Mouse (Mus musculus): ENCODE data around the gene Hoxa9.

Gene Hoxa9

DNA sequence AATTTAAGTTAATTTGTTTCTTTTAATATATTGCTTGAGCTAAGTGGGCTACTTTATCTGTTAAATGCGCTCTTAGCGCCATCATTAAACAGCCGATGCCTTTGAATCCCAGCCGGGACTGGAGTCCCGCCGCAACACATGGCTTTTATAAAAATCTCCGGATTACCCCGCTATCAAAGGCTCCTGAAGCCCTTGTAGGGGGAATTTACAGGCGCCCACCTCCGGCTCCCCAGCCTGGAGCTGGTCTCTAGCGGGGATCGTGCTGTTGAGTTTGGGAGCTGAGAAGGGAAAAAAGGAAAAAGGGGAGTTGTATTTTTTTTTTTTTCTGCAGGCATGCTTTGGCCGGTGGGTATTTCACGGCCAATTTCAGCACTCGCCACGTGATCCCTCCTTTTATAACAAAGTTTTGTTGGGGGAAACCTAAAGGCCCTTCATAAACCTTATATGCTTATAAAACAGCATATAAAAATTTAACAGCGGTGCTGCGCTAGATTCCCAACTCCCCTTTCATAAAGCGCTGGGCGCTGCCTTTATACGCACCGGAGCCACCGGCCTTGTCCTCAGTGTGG, 13.7 kb upstream of the Hoxa9 start:
- DNase-seq (ENCODE audit: low spot score) = no peak

DNA sequence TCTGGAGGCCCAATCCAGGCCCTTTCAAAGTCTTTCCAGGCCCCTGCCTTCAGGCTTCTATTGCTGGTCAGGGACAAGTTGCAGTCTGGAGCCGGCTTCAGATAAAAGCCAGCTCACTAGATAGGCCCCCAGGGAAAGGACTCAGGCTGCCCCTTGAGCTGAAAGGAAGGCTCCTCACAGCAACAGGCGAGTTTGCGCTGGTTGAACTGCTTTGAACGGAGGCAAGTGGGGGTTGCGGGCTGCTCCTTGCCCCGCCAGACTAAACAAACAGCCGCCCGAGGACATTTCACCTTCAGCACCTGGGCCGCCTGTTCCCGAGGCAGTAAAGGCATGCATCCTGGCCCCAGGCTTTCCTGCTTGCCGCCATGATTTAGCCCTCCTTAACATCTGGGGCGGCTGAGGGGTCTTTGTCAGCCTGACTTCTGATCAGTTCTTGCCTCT, 12.8 kb upstream of the Hoxa9 start:
- DNase-seq (ENCODE audit: low spot score) = no peak

GRCm38 (mm10) chr6:52242801-52243332, 12.0 kb upstream of the Hoxa9 start:
- DNase-seq (ENCODE audit: low spot score) = no peak

DNA sequence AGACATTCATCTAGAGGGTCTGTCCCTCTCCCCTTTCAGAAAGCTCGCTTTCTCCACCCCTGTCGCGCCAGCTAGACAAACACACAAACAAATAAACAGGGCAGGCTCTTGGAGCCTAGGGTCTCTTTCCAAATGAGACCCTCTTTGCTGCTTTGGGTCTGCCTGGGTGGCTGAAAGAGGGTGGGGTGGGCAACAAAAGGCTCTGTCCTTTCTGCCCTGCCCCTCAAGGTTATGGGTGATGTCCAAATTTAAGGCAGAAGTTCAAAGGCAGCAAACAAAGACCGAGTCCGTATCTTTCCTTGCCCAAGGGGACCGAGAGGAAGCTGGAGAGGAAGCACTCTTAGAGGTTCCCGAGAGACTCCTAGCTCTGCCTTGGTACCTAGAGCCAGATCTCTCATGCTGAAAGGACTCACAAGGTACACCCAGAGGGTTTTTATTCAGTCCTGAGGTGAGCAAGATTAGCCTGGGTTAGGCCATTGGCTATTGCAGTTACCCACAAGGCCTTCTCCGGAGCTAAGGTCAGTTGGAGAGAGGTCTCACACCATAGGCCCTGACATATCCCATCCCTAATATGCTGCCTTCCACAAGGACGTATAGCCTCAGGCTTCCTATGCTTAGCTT, 10.2 kb upstream of the Hoxa9 start:
- DNase-seq (ENCODE audit: low spot score) = no peak

- no peak for DNase-seq (ENCODE audit: low spot score)
Measured at GRCm38 (mm10) chr6:52240389-52241000, 9.6 kb upstream of the Hoxa9 start, which contains the start of gene Hoxa10. Gene Hoxa10 (minus strand): TSS chr6:52240854.

DNA sequence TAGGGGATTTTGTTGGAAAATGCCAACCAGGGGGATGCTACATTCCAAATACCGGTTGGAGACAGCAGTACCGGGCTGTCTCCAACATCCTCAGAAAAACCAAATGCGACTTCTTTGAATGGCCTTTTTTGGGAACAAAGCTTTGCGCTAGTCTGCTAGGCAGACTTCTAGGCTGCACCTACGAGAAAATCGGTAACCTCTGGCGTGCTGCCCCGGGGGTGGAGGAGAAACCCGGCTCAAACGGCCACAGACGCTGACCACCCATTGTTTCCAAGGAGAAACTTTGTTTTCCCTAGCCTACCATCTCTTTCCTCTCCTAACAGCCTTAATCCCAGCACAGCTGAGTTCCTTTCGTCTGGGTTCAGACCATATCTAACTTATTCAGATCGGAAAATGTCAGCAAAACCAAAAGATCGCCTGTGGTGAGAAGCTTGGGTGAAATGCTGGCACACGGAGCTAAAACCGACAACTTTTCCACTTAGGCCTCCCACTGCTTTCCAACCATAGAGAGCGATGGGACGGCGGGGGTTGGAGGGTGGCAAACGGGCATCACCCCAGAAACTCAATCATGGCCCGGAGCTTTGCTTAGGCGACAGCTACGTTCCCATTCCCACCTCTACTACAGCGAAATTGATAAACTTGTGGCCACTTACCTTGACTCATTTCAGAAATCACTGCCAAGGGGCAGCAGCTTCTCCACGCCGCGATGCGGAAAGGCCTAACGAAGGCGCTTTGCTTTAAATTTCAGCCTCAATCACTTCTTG, 8.9 kb upstream of the Hoxa9 start:
- no peak for DNase-seq (ENCODE audit: low spot score)

- no peak for DNase-seq (ENCODE audit: low spot score)
Measured at GRCm38 (mm10) chr6:52238976-52239375, 8.1 kb upstream of the Hoxa9 start.

- no peak for DNase-seq (ENCODE audit: low spot score)
Measured at GRCm38 (mm10) chr6:52238155-52238545, 7.3 kb upstream of the Hoxa9 start.

DNA sequence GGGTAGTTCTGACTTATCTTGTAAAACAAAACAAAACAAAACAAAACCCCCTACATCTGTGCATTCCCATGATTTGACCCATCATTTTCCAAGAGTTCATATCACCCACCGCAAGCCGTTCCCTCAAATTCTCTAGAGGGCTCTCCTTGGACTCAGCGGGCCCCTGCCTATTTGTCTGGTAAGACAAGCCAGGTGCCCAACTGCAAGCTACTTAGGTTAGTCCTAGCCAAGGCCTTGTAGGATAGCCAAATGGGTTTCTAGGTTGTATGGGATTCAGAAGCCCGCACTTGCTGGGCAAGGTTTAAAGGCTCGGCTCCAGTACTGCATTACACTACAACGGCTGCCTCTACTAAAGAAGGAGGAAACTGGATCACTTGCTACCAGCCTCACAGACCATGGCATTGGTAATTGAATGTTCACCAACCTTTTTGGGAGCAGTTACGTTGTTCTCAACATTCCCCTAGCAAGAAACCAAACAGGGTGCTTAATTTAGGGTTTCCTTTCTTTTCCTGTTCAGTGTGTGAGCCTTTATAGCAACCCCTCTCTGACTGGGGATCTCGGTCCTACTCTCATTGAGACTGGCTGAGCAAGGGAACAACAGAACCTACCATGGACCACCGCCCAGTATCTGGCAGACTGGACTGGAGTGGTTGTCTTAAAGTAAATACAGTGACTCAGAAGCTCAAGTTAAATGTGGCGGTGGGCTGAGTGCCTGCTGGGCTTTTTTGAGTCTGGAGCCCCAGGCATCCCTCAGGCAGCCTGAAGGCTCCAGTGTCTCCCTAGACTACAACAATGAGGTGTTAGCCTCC, 6.7 kb upstream of the Hoxa9 start:
- no peak for DNase-seq (ENCODE audit: low spot score)

DNA sequence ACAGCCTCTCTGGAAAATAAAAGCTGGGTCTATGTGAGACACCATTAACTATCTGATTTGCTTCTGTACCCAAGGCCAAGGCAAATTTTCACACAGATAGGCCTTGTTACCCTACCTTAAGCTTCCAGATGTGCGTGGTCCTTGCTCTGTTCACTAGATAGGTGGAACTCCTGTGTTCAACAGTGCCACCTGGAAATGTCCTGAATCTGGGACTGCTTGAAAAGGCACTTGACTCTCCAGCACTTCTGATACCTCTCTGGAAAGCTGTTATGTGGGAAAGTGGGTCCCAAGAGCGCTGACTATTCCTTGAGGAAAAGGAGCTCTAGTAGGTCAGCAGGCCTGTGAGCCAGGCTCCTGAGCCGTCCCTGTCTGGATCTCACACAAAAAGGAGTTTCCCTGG, 5.9 kb upstream of the Hoxa9 start:
- DNase-seq (ENCODE audit: low spot score) = no peak

DNA sequence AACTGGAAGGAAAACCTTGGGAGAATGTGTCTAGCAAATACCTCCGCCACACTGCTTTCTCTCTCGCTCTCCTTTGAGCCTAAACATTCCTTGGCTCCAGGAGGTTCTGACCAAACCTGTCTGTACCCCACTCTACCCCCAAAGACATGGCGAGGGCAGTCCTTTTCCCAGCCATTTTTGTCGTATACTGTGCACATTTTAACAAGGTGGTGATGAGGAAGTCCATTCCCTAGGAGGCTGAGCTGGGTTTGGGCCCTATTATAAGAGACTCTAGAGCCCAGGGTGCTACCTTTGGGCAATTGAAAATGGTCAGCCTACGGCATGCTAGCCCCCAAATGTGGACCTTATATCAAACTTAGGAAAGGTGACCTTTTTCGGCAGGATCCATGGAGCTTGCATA, 5.0 kb upstream of the Hoxa9 start:
- DNase-seq (ENCODE audit: low spot score) = no peak

- no peak for DNase-seq (ENCODE audit: low spot score)
Measured at GRCm38 (mm10) chr6:52235267-52235666, 4.4 kb upstream of the Hoxa9 start.

- DNase-seq (ENCODE audit: low spot score) = no peak
Measured at GRCm38 (mm10) chr6:52234428-52235140, 3.7 kb upstream of the Hoxa9 start.

DNA sequence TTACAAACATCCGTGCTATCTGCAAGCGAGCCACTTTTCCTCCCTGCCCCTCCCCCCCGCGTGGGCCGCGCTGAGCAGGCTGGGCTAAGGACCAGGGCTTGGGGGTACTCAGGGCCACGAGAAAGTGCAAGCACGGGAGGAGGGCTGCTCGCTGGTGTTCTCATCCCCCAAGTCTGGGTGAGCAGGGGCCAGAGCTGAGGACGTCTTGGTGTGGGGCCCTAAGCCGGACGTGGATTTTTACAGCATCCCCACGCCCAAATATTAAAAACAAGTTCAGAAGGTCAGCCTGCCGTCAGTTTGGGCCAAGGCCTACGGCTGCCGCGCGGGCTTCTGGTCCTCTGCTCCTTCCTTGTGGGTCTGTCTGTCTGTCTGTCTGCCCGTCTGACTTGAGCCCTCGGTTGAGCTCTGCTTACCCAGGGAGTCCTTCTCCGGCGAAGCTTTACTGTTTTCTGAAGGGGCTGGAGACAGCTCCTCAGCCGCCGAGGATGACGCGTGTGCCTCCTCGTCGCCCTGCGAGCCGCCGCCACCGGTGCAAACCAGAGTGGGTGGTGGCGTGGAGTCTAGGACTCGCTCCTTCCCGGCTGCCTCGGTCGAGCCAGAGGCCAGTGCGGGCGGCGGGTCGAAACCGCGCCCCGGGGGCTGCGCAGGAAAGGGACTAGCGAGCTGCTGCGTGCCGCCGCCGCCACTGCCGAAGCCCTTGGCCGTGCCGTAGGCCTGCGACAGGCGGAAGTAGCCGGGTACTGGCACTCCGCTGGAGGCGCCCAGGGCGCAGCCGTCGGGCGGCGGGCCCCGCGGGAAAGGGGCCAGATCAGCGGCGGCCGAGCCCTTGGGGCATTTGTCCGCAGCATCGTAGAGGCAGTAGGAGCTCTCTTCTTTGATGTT, 2.9 kb upstream of the Hoxa9 start:
- DNase-seq (ENCODE audit: low spot score) = no peak

DNA sequence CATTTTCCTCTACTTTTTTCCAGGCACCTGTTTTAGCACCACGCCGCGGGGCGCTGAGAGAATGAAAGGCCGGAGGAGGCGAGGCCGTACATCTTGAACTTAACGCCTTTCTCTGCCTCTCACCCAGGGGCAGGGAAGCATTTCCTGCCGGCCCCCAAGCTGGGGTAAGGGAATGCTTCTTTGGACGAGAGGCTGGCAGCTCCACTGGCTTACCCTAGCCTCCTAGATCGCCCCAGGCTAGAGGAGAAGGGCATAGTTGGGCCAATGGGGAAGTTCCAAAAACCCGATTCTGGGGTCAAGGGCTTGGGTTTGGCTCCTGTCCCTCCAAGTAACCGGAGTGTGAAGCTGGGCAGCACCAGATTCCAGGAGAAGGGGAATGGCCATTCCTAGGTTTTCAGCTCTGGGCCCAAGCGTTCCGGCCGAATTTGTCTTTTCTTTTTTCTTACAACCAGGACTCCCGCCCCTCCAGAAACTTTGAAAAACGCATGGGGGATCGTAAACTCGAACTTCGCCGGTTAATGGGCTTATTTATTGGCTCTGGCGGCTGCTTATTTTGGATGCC, 2.2 kb upstream of the Hoxa9 start:
- no peak for DNase-seq (ENCODE audit: low spot score)

DNA sequence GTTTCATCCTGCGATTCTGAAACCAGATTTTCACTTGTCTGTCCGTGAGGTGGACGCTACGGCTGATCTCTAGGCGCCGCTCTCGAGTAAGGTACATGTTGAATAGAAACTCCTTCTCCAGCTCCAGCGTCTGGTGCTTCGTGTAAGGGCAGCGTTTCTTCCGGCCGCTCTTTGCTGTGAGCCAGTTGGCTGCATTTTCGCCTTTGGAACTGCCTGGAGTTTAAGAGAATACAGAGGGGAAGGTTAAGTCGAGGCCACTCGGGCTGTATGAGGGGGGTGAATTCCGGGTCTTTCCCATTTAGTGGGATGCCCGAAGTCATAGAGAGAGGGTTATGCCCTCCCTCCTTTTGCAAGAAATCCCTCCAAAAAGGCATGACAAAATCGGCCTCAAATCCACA, 1.7 kb upstream of the Hoxa9 start:
- no peak for DNase-seq (ENCODE audit: low spot score)

- DNase-seq (ENCODE audit: low spot score) = no peak
Measured at GRCm38 (mm10) chr6:52231885-52232567, 1.1 kb upstream of the Hoxa9 start.

DNA sequence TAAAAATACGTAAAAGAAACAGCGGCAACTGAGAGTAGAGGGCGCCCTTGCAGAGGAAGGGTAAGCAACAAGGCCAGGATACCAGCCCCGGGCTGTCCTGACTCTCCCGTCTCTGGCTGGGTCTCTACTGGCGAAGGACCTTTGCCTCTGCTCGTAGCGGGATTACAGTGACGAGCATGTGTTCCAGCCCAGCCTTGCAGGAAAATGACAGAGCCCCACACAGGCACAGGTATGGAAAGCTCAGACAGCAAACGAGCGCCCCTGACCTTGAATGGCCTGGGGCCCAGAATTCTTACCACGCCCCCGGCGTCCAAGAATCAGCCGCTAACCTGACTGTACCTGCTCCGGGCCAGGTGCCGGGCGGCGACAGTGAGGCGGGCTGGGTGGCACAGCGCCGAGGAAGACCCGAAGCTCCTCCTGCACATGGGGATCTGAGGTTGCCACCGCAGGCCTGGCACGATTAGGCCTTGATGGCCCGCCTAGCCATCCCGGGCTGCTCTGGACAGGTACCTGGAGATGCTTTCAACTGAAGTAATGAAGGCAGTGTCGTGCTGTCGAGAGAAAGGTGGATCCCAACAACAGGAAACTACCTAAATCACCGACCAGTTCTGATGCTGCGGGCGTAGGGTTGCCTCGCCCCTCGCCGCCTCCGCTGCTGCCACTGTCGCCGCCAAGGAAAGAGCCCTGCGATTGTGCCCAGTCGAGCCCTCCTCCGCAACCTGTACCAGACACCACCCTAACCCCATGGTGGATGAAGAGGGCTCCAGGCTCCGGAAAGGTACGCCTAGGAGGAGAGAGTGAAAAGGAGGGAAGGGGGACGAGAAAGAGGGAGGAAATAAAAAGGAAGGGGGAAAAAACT, 1.1 kb downstream of the Hoxa9 start:
- DNase-seq (ENCODE audit: low spot score) = no peak

All from left cerebral cortex, adult 11 months (tissue).